Mouse (Mus musculus) MEL (cell line): Measurements from ENCODE around the gene Fam114a2.

ENCODE experiments used
- CTCF ChIP-seq, 3 experiments: IDR thresholded peaks in 2 of 3; conservative IDR thresholded peaks in 1 of 3; 2 replicates each; pipeline ENCODE4 v1.5.1; 2011 to 2012; ENCODE audit warnings: low read length in 3 of 3, low read depth in 2 of 3, mild to moderate bottlenecking in 2 of 3, improper control_type of control experiment in 1 of 3, inconsistent platforms in 1 of 3, mixed read lengths in 1 of 3, moderate library complexity in 1 of 3; ENCODE audit not compliant: control insufficient read depth in 1 of 3, insufficient read depth in 1 of 3, poor library complexity in 1 of 3, severe bottlenecking in 1 of 3
- ELF1 ChIP-seq: IDR thresholded peaks from 2 replicates; pipeline ENCODE4 v1.6.1; 2014; ENCODE audit warnings: low read depth, mild to moderate bottlenecking, inconsistent platforms, low read length, improper control_type of control experiment, moderate library complexity
- EP300 ChIP-seq, 2 experiments: IDR thresholded peaks; 2 replicates each; pipeline ENCODE4 v1.6.1; 2011; ENCODE audit warnings: improper control_type of control experiment in 2 of 2, low read length in 2 of 2, low read depth in 1 of 2, mild to moderate bottlenecking in 1 of 2
- GABPA ChIP-seq: IDR thresholded peaks from 2 replicates; pipeline ENCODE4 v1.6.1; 2012; ENCODE audit warnings: low read depth, mild to moderate bottlenecking, inconsistent platforms, low read length, improper control_type of control experiment, moderate library complexity
- GATA1 ChIP-seq: IDR thresholded peaks from 2 replicates; pipeline ENCODE4 v1.6.1; 2011; ENCODE audit warnings: low read depth, low read length, improper control_type of control experiment
- MEF2A ChIP-seq: IDR thresholded peaks from 2 replicates; pipeline ENCODE4 v1.6.1; 2014; ENCODE audit warnings: low read depth, mild to moderate bottlenecking, inconsistent platforms, low read length, improper control_type of control experiment; ENCODE audit not compliant: poor library complexity, insufficient replicate concordance, severe bottlenecking; ENCODE audit errors: extremely low read depth
- POLR2A ChIP-seq, 2 experiments: IDR thresholded peaks; 2 replicates each; pipeline ENCODE4 v1.6.1; 2011 to 2012; ENCODE audit warnings: low read length in 2 of 2, mild to moderate bottlenecking in 2 of 2, control low read depth in 1 of 2, improper control_type of control experiment in 1 of 2, low read depth in 1 of 2, moderate library complexity in 1 of 2; ENCODE audit not compliant: control insufficient read depth in 1 of 2, insufficient read depth in 1 of 2, poor library complexity in 1 of 2
- POLR2AphosphoS5 ChIP-seq: IDR thresholded peaks from 2 replicates; pipeline ENCODE4 v1.6.1; 2012; ENCODE audit warnings: low read depth, borderline replicate concordance, mild to moderate bottlenecking, inconsistent platforms, low read length, moderate library complexity, mixed read lengths
- SIN3A ChIP-seq: IDR thresholded peaks from 2 replicates; pipeline ENCODE4 v1.6.1; 2012; ENCODE audit warnings: low read length, improper control_type of control experiment, inconsistent platforms
- TBP ChIP-seq: IDR thresholded peaks from 2 replicates; pipeline ENCODE4 v1.8.0; 2011; ENCODE audit warnings: low read depth, low read length, improper control_type of control experiment
- TCF12 ChIP-seq: IDR thresholded peaks from 2 replicates; pipeline ENCODE4 v1.6.1; 2014; ENCODE audit warnings: low read depth, mild to moderate bottlenecking, inconsistent platforms, low read length, improper control_type of control experiment, moderate library complexity
- USF1 ChIP-seq: IDR thresholded peaks from 2 replicates; pipeline ENCODE4 v1.6.1; 2014; ENCODE audit warnings: low read depth, mild to moderate bottlenecking, inconsistent platforms, low read length, improper control_type of control experiment, moderate library complexity

GRCm38 (mm10) chr11:57551016-57551415 is 32.6 kb upstream of the Fam114a2 start:
- TF ChIP-seq USF1 = no peak
- no peak for TF ChIP-seq CTCF (IDR thresholded peaks at IDR 0.05 in 2 of 3, conservative IDR thresholded peaks at IDR 0.05 in 1 of 3; ENCODE audit: control insufficient read depth in 1 of 3, insufficient read depth in 1 of 3, low read depth in 2 of 3, low read length in 3 of 3, poor library complexity in 1 of 3, severe bottlenecking in 1 of 3)
- no peak for TF ChIP-seq ELF1
- TF ChIP-seq TCF12 = no peak
- TF ChIP-seq GATA1 = no peak
- no peak for TF ChIP-seq TBP
- no peak for TF ChIP-seq GABPA
- TF ChIP-seq MEF2A = no peak
- no peak for TF ChIP-seq EP300 (IDR thresholded peaks at IDR 0.05; ENCODE audit: low read depth in 1 of 2, low read length in 2 of 2)
- TF ChIP-seq POLR2AphosphoS5 = no peak
- no peak for TF ChIP-seq POLR2A (IDR thresholded peaks at IDR 0.05; ENCODE audit: control insufficient read depth in 1 of 2, insufficient read depth in 1 of 2, low read depth in 1 of 2, low read length in 2 of 2, poor library complexity in 1 of 2)
- no peak for TF ChIP-seq SIN3A
